Mouse (Mus musculus) cerebellum, adult 9-10 months (tissue): ENCODE results near the gene Serpina9.

Experiments used
- DNase-seq: peaks from one replicate; pipeline ENCODE4 v3.0.0; 2022

The Serpina9 gene

DNA sequence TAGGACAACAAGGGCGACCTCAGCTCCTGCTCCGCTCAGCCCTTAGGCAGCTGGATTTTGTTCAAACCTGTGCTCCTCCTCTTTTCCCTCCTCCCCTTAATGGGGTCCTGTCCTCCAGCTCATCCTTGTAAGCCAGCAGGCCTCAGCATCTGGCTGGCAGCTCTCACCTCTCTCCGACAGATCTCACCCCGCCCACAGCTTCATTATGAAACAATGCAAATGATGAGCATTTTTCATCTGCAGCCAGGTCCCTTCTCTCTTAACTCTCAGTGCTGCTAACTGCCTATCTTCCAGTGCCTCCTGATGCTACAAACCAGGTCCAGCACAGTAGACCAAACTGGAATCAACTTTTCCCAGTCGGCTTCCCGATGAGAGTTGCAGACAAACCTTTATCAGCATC is at the start of gene Serpina9:
Gene Serpina9 (minus strand): TSS at position 136 of the 400 bp plus-strand sequence.
- DNase-seq, result no peak

DNA sequence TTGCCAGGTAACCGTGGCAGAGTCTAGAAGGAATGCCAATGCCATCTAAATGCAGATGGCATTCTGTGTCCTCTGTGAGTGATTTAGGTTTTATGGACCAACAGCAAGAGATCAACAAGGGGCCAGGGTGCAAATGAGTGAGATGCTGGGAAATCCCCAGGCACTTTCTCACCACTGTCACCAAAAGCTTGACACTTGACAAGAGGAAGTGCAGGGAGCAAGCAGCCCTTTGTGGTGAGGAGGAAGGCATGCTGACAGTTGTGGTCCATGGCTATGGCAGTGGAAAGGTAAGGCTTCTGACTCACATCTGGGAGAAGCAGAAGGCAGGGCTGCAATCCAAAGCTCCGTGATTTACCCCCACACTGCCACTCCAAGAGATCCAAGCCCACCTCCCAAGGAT is 48.3 kb upstream of the Serpina9 start:
- DNase-seq, result no peak

DNA sequence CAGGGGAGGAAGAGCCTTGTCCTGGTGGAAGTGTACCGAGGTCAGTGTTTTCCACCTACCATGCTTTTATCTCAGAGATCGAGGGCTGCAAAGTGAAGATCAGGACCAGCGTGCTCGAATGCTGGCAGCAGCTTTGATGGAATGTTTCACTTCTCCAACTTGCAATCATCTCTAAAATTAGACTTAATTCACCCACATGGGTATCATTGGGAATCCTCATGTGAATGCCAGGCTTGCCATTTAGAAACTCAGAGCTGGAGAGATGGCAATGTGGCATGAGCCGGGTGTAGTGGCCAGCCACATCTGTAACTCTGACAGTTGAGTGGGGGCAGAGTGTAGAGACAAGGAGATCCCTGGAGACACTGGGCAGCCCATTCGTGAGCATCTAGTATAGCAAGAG is 46.6 kb upstream of the Serpina9 start:
- DNase-seq, result no peak

DNA sequence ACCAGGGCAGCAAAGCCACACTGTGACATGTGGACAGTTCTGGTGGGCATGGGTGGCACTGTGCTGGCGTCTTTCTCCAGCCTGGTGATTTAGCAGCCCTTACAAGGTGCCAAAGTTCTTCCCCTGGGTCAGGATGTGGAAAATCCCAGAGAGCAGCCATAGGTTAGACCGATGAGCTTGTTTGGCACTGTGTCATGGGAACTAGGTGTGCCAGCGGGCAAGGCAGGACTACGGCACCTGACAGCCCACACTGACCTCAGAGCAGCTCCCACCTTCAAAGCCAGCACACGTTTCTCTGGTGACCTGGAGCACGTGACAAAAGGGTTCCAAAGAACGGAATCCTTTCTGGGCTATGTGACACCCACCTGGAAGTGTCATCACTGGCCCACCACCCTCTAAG is 44.0 kb upstream of the Serpina9 start:
- DNase-seq, result no peak

DNA sequence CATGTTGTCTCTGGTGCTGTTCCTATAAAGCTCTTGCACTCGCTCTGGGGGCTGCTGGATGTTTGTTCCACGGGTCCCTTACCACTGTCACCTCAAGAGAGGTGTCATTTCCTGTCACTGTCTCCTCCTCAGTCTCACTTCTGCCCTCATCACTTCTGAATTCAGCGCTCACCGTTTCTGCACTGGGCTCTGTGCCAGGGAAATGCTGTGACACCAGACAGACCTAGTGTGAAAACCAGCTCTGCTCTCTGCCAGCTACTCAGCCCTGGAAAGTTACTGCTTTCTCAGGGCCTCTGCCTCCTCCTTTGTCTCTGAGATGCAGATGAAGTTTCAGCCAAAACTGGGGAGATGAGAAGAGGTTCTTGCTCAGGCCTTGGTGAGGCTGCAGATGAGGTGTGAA is 43.5 kb upstream of the Serpina9 start:
- no peak for DNase-seq

DNA sequence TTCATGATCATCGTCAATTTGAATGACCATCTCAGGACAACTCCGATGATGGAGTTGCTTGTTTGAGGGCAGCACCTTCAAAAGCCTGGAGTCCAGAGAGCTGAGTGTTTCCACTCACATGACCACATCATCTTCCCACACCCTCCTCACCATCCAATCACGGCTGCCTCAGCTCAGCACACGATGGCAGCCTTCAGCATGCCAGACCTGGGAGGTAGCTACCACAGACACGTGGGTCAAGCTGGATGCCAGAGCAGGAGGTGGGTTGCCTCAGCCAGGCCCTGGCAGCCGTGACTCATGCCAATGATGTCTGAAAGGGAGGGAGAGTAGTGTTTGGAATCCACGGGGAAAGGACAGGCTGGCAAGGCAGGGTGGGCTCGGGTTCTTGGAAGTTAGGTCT is 42.2 kb upstream of the Serpina9 start:
- DNase-seq, result no peak

DNA sequence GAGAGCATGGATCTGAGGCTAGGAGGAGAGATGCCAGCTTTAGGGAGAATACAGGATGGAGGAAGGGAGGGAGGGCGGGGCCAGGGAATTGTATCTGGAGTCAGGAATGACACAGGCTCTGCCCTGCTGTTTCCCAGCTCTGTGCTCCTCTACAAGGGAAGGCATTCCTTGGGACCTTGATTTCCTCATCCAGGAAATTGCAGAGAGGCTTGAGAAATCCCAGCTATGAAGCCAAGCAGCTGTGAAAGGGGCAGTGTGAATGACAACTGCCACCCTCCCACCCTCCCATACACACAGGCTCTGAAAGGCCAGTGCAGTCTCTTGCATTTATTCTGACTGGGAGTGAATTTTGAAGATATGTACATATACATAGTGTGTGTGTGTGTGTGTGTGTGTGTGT is 40.4 kb upstream of the Serpina9 start:
- DNase-seq, result no peak

DNA sequence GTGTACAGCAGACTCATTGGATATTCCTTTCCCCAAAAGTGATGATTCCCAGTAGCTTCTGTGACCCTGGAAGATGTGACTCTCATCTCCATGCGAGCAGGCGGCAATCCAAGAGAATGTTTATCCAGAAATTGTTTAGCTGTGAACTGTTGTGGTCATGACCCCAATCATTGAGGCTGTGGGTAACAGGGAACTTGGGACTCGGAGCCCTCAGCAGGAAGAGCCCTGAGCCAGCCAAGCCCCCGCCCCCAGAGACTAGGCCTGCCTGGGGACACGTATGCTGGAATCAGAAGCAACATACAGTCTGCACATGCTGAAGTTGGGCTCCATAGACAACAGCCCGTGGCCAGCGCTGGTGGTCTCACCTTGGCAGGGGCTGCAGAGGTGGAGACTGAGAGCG is 32.2 kb upstream of the Serpina9 start:
- DNase-seq, result no peak

DNA sequence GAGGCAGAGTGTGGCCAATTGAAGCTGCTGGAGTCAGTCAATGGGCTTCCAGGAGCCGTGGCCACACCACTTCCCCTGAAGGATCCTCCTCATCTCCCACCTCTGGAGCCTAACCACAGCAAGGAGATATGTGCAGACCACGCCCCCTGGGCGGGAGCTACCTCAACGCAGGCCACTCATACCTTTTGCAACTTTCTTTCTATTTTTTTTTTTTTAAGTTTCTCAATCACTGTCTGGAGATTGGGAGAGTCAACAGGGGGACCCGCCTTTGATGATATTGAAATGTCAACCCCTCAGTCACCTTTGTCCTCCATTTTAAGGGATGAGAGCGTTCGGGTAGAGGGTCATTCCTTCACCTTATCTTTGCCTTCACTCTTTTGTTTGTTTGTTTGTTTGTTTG is 30.8 kb upstream of the Serpina9 start, which contains the start of gene Serpina12:
Gene Serpina12 (minus strand): TSS at position 101 of the 400 bp plus-strand sequence.
- DNase-seq, result no peak

DNA sequence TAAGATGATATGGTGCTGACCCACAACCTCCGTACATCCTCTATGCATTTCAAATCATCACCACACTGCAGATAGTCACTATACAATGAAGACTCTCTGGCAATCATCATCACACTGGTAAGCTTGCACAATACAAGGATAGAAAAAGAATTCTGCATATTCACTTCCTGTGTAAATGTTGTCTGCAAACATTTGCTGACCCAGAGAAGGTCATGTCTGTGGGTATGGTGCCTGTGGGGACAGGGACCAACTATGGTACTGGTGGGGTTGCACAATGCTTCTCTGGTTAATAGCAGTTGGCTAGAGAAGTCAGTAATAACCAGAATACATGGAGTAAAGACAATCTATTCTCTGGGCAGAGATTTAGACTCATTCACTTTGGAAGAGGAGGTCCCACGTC is 29.2 kb upstream of the Serpina9 start:
- no peak for DNase-seq

DNA sequence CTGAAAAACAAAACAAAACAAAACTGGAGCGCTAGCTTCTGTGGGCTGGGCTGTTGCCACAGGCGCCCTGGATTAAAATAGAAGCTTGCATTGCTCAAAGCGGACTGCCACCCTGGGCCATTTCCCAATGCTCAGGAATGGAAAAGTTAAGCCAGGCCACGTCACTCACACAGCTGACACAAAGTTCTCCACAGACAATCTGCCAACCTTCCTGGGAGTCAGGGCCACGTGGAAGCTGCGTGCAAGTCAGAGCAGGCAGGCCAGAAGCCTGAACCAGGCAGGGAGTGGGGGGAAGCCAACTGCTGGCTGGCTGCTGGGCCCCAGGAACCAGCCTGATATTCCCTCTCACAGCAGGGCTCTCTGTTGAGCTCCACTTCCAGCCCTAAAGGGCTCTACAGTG is 27.8 kb upstream of the Serpina9 start:
- DNase-seq, result peak; percentile 25

DNA sequence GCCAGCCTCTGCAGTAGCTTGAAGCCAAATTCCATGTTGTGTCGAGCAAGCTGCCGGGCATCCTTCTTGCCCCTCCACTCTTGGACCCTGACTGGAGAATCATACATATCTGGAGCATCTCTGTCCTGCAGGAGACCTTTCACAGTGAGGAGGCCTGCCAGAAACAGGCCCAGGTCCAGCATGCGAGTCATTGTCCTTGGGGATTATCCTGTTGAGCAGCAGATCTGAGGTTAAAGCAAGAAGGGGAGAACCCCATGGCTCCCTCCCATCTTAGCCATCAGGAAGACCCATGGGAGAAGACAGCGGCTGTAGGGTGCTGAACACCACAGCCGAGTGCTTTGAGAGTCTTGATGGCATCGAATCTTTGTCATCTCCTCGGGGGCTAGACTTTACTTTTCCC is 24.6 kb upstream of the Serpina9 start:
- no peak for DNase-seq

DNA sequence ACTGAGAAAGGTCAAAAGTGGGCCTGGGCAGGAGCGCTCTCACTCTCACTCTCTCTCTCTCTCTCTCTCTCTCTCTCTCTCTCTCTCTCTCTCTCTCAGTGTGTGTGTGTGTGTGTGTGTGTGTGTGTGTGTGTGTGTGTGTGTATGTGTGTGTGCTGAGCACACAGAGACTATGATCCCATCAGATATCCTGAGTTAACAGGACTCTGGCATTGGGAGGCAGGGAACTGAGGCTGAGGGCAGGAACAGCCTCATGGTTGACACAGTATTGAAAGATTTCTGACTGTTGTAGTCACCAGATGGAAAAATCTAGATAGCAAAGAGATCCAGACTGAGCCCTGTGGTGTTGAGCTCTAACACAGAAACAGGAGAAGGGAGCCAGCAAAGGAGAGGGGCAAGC is 20.2 kb upstream of the Serpina9 start:
- no peak for DNase-seq

DNA sequence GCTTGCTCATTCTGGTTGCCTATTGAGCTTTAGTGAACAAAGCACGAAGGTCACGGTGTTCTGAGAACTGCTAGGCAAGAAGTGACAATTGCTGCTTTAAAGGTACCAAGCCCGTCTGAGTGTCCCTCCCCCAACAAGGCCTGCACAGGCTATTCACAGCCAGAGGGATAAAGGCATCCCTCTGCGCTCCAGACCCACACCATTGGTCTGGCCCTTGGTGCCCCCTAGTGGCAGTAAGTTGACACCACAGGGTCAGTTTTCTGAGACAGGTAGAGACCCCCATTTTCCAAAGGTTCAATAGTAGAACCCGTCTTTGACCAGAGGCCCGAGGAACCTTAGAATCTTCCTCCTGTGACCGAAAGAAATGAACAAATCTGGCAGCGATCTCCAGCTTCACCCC is 16.4 kb upstream of the Serpina9 start:
- DNase-seq, result peak; percentile 3

DNA sequence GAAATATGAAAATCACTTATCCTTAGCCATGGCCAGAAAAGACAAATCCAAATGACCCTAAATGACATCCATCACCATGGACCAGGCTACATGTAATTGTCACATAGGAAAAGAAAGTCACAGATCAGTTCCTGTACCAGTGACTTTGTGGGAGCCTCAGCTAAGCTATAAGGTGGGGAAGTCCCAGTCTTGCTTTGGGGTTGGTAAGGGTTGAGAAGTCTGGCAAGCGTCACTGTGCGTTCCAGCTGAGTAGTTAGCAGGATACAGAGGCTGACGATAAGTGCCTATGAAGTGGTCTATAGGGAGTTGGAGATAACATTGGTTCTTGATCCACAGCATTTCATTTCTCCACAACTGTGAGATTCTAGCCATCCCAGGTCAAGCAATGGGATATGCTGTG is 1.7 kb upstream of the Serpina9 start:
- DNase-seq, result no peak

DNA sequence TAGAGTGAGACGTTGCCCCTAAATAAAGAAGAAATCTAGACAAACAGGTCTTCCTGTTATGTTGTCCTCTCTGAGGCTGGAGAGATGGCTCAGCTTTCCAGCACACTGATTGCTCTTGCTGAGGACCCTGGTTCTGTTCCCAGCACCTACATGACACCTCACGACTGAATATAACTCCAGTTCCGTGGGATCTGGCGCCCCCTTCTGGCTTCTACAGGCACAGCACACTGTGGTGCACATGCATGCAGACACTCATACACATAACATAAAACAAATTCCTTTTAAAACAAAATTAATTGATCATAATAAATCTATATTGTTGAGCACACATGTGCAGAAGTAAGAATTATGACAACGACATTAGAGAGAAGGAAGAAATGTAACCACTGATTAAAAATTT is 8.9 kb downstream of the Serpina9 start:
- no peak for DNase-seq

DNA sequence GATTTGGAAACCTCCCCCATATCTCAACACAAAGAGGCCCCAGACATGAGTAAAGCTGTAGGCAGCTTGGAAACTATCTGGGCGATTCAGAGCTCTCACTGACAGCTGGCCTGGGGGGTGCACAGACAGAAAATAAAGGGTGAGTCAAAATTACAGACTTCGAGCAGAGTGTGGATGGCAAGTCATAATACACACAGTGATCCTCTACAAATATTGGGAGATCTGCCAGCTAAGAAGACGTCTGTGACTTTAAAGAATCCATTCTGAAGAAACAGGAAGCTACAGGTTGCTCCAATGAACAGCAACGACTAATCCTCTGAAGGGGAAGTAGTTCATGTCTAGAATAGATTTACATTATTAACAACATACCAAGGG is 10.3 kb downstream of the Serpina9 start:
- DNase-seq, result no peak

DNA sequence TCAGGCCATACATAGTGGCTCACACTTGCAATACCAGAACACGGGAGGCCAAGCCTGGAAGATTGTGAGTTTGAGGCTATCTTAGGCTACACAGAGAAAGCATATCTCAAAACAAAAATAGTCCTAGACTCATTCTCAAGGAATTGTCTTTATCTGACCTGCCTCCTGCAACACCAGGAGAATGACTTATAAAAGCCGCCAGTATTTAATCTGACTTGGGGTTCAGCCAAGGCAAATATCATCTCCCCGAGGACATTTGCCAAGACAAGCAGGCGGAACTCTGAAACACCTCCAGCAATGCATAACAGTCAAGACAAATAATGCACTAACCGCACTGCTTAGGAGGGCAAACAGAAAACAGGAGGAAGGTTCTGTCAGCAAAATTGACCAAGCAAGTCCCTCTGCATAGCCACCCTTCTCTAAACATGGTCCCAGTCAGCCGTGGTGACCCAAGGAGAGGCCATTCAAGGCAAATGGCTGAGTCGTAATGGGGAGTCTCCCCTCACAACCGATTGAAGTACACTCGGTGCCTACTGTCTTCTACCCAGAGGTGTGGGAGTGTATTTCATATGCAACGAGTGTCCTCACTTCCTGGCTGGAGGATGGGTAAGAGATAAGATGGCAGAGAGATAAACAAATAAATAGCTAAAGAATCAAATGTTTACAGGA is 10.9 kb downstream of the Serpina9 start:
- DNase-seq, result no peak

DNA sequence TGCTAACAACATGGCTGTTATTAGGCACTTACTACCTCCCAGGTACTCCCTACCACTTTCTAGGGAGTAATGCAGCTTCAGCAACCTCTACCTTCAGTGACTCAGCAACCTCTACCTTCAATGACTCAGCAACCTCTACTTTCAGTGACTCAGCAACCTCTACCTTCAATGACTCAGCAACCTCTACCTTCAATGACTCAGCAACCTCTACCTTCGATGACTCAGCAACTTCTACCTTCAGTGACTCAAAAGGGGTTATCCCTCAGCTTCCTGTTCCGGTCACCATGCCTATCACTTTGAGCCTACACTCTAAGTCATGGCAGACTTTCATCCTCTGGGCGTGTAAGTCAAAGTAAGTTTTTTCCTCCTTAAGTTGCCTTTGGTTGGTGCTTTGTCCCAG is 13.0 kb downstream of the Serpina9 start:
- DNase-seq, result no peak

DNA sequence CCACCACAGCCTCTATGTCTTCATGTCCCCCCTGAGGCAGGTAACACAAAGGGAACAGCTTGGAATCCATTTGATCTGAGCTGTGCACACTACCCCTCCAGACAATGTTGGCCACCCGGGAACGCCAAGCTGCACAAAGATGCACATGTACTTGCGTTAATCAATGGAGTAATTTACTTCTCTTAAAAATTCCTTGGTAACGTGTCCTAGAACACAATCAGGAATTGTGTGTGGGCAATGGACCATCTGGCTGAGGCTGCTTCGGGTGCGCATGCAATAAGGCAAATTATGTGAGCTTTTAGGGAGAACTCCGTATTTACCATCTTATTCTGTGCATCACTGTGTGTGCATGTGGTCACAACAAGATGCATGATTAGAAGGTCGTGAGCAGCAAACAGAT is 13.9 kb downstream of the Serpina9 start:
- no peak for DNase-seq

DNA sequence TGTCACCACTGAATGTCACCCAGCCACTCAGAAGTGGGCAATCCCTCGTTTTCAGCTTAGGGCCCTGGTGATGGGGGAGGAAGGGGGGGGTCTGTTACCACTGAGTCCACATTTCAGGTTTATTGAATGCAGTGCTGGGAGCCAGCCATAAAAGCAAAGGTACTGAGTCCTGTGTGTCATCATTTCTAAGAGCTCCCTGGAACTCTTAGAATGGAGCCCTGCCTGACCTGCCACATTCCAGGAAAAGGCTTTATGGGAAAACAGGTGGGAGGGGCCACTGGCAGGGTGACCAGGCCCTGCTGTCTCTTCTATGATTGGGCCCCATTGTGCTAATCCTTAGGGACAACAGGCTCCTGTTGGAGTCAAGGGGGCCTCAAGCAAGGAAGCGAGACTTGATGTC is 17.0 kb downstream of the Serpina9 start:
- DNase-seq, result no peak

DNA sequence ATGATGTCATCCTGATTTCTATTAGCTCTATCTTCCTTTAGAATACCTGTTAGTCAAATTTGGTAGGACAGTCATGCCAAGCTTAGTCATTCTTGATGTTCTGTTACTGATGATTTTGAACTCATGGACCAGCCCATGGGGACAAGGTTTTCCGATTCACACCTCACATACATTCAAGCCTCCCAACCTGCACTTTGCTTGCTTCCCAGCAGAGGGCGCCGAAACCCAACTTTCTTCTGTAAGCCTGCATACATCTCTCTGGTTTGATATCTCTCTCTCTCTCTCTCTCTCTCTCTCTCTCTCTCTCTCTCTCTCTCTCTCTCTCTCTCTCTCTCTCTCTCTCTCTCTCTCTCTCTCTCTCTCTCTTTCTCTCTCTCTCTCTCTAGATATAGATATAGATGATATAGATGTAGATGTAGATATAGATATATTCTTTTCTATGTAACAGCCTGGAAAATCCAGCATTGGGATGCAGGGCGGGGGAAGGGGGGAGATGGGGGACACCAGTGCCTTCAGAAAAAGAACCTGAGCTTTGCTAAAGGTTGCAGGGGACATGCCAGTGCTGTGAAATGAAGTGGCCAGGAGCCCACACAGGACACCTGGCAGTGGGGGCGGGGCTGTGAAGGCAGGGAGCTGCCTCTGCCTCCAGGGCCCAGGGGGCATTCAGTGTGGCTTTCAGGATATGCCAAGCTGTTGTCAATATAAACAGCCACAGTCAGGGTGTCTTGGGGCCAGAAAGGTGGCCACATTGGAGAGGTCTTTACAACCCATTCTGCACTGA is 18.1 kb downstream of the Serpina9 start:
- peak; percentile 73 for DNase-seq

DNA sequence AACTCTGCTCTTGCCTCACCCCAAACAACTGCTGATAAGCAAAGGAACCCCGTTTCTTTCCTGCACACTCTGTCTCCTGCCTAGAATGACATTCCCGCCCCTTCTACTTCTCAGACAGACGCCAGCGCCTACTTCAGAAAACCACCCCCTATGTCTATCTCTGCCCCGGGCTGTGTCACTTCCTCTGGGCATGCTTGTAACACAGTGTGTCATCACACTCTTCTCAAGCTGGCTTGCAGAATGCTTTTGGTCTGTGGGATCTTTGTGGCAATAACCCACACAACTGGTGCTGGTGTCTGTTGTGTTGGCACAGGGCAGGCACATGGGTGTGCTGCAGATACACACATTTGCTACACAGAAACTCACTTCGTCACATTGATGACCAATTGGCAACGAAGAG is 20.6 kb downstream of the Serpina9 start:
- no peak for DNase-seq

DNA sequence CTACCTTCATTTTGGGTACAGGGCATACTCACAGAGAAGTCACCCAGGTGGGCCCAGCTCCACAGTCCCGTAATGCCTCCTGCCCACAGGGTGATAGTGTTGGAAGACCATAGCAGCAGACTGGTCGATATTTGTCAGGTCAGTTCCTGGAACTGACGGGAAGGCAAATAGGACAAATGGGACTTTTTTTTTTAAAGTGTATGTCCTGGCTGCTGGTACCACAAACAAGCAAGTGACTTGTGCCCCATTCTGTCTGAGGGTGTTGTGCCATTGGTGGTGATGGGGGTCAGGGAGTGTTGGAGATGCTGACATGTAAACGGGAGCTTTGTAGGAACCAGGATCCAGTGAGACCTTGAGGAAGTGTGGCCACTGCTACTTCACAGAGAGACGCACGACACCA is 23.7 kb downstream of the Serpina9 start, which contains the start of gene Serpina11:
Gene Serpina11 (minus strand): TSS at position 101 of the 400 bp plus-strand sequence.
- no peak for DNase-seq

DNA sequence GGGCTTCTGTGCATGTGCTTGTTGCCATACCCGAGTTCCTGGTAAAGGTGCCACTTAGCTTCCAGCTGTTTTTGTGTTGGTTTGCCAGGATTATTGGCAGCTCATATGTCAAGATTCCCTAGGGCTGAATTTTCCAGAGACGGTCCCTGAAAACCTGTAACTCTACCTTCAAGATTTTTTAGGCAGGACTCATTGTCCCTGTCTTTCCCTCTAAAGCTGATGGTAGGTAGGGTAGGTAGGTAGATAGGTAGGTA is 24.1 kb downstream of the Serpina9 start:
- no peak for DNase-seq
